Mouse (Mus musculus) liver, embryonic 14.5 days (tissue): Measurements from ENCODE around the gene Tbca.

Experiments used
- CTCF ChIP-seq: IDR thresholded peaks from 2 replicates; pipeline ENCODE4 v1.5.1; 2016; ENCODE audit warnings: antibody characterized with exemption, low read depth, control low read depth
- EP300 ChIP-seq: IDR thresholded peaks from 2 replicates; pipeline ENCODE4 v1.6.1; 2016; ENCODE audit warnings: antibody characterized with exemption, low read depth

DNA sequence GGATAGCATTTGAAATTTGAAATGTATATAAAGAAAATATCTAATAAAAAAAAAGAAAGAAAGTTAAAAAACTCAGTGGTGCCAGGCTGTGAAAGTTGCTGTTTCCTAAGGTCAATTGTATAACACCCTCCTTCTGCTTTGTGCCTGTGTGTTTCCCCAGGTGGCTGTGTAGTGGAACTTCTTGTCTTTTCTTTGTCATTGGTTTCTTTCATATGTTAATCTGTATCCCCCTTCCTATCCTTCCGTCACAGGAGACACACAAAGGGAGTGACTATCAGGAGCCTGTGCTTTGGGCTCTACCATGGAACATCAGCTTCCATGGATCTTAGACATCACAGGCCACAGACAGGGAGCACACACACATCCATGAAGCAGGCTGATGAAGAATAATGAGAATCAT is 43.5 kb upstream of the Tbca start:
- no peak for TF ChIP-seq EP300
- no peak for TF ChIP-seq CTCF
